Mouse (Mus musculus): Measurements from ENCODE around the gene Jsrp1.

DNA sequence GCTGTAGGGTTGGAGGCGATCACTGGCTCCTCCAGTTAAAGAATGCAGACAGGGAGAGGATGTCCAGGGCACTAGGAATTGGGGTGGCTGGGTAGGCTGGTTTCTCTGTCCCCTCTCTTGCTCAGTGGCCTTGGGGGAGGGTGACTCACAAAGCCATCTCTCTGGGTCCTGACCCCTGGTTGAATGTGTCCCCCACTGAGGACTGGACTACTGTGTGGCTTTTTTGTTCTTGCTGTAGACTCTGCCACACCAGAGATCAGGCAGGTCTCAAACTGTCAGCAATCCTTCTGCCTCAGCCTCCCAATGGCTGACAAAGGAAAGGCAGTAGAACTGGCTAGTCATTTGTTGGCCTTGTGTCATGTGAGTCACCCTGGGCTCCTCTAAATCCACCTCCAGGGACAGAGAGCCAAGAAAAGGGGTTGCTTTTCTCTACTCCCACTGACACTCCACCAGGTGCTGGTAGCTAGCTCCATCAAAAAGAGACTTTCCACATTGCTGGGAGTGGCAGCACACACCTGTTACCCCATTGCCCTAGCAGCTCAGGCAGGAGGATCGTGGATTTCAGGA, 25.1 kb upstream of the Jsrp1 start:
- no peak for TF ChIP-seq CTCF (IDR thresholded peaks at IDR 0.05; ENCODE audit: extremely low read depth, insufficient read depth, low read length)
- no peak for TF ChIP-seq POLR2A (IDR thresholded peaks at IDR 0.05; ENCODE audit: extremely low read depth, insufficient read depth, low read length)
